Mouse (Mus musculus) kidney, postnatal 4 days (tissue): ENCODE measurements around the gene Tmem213.

ENCODE experiments used
- DNase-seq, 2 experiments: peaks; one replicate each; pipeline ENCODE4 v3.0.0; 2021; ENCODE audit warnings: mixed read lengths in 2 of 2

Gene Tmem213

DNA sequence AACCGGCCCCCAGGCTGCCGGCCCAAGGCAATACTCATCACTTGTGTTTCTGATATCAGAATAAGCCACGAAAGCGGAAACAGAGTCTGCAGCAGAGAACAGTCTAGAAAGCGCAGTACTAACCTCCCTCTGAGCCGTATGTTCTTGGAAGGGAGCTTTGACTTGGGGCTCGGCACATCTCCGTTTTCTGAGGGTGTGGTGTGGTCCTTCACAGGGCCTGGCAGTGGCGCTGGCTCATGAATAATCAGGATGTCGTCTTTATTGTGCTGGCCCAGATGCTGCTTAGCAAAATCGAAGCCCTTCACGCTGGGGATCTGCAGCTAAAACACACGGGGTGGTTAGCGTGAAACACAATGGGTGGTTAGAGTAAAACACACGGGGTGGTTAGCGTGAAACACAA, 48.9 kb downstream of the Tmem213 start:
- peak in 1 of 2 experiments; percentile 30 for DNase-seq

DNA sequence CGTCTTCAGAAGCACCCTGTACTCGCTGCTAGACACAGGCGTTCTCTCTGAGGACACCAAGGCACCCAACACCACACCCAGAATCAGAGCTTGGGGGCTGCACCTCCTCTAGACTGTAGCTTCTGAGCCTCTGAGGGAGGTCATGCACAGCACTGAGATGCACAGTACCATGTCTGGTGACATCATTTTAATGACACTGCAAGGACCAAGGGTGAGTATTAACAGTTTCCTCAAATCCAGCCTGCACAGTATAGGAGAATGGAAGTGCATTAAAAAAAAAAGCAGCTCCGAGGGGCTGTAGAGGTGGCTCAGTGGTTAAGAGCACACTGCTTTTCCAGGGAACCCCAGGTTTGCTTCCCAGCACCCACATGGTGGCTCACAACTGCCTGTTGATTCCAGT, 50.5 kb downstream of the Tmem213 start:
- no peak for DNase-seq

- DNase-seq, result peak; percentile 92 to 93
Measured at GRCm38 (mm10) chr6:38160102-38160501, 51.0 kb downstream of the Tmem213 start.

GRCm38 (mm10) chr6:38160556-38160955, 51.5 kb downstream of the Tmem213 start:
- DNase-seq, result no peak

- DNase-seq, result no peak
Measured at GRCm38 (mm10) chr6:38162825-38163504, 53.9 kb downstream of the Tmem213 start.

GRCm38 (mm10) chr6:38164705-38165104, 55.6 kb downstream of the Tmem213 start:
- no peak for DNase-seq

DNA sequence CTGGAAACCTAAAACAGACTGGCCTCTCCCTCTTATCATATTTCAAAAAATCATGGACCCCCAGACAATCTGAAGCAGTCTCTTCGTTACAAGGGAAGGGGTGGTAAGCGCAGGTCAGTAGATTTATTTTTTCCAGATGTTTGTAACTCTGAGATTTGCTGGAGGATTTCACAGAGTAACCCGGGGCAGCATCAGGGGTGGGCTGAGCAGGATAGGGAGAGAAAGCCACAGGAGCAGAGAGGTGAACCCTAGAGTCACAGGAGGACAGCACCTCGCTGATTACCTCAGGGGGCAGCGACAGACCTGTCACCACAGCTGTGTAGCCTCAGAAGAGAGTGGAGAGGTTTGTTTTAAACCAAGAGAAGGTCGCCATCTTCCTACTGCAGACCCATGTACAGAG, 56.3 kb downstream of the Tmem213 start:
- peak in 1 of 2 experiments; percentile 14 for DNase-seq
